Mouse (Mus musculus): ENCODE results near the gene Stx8. TPM values are rescaled to one million over a fixed set of nuclear protein-coding genes. Genes with fewer than 3 reads are reported as not detected.

Stx8 gene
- total RNA-seq, 2 experiments from 2014 or later, result 30.5 to 35.4 TPM

GRCm38 (mm10) chr11:68079756-68080155, 113.8 kb downstream of the Stx8 start:
- DNase-seq (ENCODE audit: low spot score in 2 of 2), result no peak

- DNase-seq (ENCODE audit: low spot score in 2 of 2), result no peak
Observed at GRCm38 (mm10) chr11:68080999-68081398, 115.0 kb downstream of the Stx8 start.

DNA sequence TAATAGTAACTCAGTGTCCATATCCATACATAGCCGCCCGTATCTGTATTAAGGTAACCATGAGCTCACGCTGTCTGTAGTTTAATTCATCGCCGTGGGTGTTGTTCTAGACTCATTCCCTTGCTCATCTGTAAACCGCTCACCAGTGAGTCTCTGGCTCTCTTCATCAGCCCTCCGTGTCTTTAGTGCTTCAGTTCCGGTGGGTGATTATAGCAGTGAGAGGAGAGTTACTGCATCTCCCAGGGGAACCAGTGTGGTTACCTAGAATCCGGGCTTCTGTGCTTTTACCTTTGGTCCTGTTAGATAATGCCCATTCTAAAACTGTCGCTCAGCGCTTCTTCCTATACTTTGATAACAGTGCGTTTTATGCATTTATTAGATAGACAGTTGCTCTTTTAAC, 116.8 kb downstream of the Stx8 start:
- DNase-seq (ENCODE audit: low spot score in 2 of 2), result no peak

DNA sequence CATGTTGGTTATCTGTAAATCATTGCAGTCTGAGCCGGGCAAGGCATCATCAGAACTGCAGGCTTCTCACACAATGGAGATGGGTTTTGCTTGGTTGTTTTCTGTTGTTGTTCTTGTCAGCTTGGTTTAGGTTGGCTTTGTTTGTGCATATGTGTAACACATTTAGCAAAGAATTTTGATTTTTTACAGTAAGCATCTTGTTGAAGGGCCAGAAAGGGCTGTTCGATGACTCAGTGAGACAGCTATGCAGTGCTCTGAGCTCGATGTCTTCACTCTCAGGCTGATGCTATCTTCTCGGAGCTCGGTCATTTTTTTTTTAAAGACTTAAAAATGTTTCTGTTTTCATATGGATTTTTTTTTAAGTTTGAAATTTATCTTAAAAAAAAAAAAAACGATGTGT, 117.6 kb downstream of the Stx8 start:
- DNase-seq (ENCODE audit: low spot score in 2 of 2), result no peak

- no peak for DNase-seq (ENCODE audit: low spot score in 2 of 2)
Observed at GRCm38 (mm10) chr11:68086221-68086620, 120.2 kb downstream of the Stx8 start.

DNA sequence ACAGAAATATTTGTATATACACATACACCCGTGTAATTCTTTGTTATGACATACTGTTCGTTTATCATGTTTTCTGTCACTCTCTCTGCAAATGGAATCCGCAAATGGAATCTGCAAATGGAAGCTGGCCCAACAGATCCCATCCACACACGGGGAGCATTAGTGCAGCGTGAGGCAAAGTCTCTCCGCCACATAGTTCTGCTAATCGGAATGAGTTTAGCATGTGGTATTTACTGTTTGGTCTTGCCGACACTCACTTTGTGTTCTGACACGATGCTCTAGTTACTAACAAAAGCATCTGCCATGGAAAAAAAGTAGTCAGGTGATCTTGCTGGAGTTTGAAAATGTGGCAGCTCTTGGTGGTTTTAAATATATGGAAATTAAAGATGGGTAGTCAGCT, 123.4 kb downstream of the Stx8 start:
- DNase-seq (ENCODE audit: low spot score in 2 of 2), result no peak

- no peak for DNase-seq (ENCODE audit: low spot score in 2 of 2)
Observed at GRCm38 (mm10) chr11:68089885-68090592, 124.0 kb downstream of the Stx8 start.

GRCm38 (mm10) chr11:68091975-68092759, 126.2 kb downstream of the Stx8 start:
- no peak for DNase-seq (ENCODE audit: low spot score in 2 of 2)

GRCm38 (mm10) chr11:68101598-68101997, 135.6 kb downstream of the Stx8 start:
- DNase-seq (ENCODE audit: low spot score in 2 of 2), result no peak

GRCm38 (mm10) chr11:68103480-68103879, 137.5 kb downstream of the Stx8 start:
- DNase-seq (ENCODE audit: low spot score in 2 of 2), result no peak

DNA sequence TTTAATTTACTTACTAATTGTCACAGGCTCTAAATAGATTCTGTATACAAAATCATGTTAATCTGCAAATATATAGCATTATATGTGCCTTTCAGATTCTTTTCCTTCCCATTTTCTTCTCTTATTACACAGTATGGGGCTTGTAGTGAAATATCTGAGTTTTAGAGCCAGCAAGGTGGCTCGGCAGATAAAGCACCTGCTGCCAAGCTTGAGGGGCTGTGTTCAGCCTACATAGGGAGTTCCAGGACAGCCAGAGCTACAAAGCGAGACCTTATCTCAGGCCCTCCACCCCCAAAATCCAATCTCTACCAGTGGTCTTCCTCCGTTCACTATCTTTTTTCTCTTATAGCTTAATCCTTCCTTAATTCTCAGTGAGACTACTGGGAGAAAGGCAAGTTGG, 140.1 kb downstream of the Stx8 start:
- DNase-seq (ENCODE audit: low spot score in 2 of 2), result no peak

DNA sequence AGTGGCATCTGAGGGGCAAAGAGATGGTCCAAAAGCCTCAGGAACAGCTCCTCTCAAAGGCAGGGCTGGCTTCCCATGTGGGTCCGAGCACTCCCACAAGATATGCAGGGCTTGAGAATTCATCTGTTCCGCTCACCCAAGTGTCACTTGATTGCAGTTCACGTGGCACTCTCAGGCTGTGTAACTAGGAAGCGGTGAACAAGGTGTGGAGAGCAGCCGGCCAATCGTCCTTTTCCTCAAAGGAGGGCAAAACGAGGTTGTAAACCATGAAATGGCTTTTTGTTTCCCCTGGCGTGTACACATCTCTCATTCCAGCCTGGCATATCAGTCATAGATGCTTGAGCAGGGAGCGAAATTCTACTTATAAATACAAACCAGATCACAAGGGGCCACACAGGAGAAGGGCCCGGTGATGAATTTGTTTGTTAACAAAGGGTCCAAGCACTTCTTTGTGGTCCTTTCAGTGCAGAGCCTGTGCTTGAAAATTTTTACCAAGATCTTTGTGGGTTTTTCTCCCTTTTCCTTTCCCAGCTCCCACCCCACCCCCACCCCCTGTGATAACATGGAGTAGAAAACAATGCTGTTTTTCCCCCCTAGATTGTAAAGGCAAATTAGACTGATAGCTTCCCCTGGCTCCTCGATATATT, 147.6 kb downstream of the Stx8 start:
- no peak for DNase-seq (ENCODE audit: low spot score in 2 of 2)

GRCm38 (mm10) chr11:68114202-68114601, 148.2 kb downstream of the Stx8 start:
- DNase-seq (ENCODE audit: low spot score in 2 of 2), result no peak

- DNase-seq (ENCODE audit: low spot score in 2 of 2), result no peak
Observed at GRCm38 (mm10) chr11:68116157-68116556, 150.2 kb downstream of the Stx8 start.

DNA sequence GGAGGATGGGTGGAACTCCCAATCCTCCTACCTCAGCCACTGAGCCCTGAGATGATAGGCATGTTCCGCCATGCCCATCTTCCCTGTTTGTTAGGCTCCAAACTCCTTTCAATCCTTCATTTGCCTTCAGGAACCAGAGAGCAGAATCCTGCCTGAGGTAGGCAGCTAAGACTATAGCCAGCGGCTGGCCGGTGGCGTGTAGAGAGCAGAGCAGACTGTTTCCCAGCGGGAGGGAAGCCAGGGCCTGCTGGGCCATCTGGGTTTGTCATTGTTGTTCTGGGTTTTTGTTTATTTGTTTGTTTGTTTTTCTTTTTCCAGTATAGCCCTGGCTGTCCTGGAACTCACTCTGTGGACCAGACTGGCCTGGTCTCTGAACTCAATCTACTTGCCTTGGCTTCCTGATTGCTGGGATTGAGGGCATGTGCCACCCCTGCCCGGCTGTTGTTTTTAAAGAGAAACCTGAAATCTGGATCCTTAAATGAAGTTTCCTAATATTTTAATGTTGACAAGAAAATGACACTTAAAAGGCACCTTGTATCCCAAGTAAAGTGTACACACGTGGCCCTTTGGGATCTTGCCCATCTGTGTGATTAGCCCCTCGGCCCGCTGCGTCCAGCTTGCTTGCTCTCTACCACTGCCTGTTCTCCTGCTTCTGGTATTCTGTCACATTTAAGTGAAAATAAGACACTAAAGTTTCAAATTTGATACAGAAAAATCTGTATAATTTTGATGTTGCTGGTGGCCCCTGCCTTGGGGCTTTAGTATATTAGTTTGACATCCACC, 152.1 kb downstream of the Stx8 start:
- no peak for DNase-seq (ENCODE audit: low spot score in 2 of 2)

DNA sequence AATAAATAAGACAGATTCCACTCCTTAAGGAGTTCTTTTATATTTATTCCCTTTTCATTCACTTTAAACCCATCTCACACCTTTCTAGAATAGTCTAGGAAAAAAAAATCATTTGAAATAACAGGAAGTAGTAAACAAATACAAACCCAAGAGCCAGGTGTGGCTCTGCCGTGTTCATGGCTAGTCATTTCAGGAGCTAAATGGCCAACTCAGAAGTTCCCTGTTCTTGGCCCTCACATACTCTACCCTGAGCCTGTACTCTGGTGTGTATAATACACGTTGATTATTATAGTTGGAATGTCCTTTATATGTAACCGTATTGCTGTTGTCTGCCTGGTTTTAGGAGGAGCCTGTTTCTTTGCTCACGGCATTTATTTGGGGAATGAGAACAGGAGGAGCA, 152.7 kb downstream of the Stx8 start:
- DNase-seq (ENCODE audit: low spot score in 2 of 2), result no peak

- no peak for DNase-seq (ENCODE audit: low spot score in 2 of 2)
Observed at GRCm38 (mm10) chr11:68119136-68119535, 153.1 kb downstream of the Stx8 start.

GRCm38 (mm10) chr11:68121260-68121659, 155.3 kb downstream of the Stx8 start:
- no peak for DNase-seq (ENCODE audit: low spot score in 2 of 2)

DNA sequence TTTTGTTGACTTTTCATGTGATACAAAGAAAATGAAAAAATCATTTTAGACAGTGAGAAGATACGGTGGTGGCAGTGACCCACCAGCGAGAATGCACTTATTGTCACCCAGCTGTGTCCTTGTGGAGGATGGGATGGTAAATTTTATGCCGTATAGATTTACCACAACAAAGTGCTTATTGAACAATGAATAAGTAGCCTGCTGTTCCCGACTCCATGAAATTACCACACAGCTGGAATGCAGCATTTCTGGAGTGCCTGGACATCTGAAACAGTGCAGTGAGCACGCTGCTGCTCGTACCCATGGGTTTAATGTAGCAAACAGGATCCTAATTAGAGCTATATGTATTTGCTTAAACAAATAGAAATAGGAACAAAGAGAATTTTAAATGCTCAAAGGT, 155.7 kb downstream of the Stx8 start:
- DNase-seq (ENCODE audit: low spot score in 2 of 2), result no peak

DNA sequence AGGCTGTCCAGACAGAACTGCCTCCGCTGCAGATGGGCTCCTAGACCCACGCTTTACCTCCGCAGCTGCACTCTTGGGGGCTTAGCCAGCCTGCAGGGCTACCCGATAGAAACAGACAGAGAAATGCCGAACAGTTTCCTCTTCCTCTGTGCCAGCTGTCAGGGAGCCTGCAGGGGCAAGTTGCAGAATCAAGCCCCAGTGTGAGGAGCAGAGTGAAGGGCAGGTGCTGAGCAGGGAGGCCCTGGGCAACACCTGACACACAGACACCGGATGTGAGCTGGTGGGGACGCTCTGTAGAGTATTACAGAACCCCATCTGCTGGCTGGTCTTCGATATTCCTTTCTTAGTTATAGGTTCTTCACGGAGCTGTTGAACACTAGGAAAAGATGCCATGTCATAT, 160.1 kb downstream of the Stx8 start:
- no peak for DNase-seq (ENCODE audit: low spot score in 2 of 2)

DNA sequence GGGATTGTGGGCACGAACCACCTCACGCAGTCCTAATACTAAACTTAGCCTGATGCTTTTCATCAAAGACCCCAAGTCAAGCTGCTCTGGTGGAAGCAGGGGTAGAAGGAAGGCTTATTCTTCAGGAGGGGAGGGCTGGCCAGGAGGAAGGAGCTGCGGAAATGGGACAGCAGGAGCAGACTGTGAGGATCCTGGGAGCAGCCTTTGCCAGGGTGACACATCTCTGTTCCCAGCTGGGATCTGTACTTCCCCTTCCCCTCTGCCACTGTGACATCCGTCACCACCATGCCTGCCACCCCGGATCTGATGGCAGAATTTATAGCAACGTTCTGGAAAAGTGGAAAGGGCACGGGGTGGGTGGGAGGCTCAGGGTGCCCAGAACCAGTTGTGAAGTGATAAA, 168.5 kb downstream of the Stx8 start:
- DNase-seq (ENCODE audit: low spot score in 2 of 2), result no peak
